Mouse (Mus musculus) liver, embryonic 16.5 days (tissue): Measurements from ENCODE around the gene Elmod3. TPM values are rescaled to one million over a fixed set of nuclear protein-coding genes. Genes with fewer than 3 reads are reported as not detected.

Experiments
- ATAC-seq: fragments of 200-750 bp; cut with Nextera tagmentation; 2 replicates; pipeline ENCODE4 v1.8.0; 2017; ENCODE audit warnings: low read depth, mild to moderate bottlenecking, moderate number of reproducible peaks, moderate library complexity
- H3K27ac ChIP-seq: fragments of 300-500 bp; sonication (generic); 2 replicates; pipeline ENCODE4 v1.5.1; 2014; ENCODE audit warnings: mild to moderate bottlenecking, low read length
- H3K27me3 ChIP-seq: fragments of 300-500 bp; sonication (generic); 2 replicates; pipeline ENCODE4 v1.6.1; 2014; ENCODE audit warnings: low read depth, low read length, mixed read lengths; ENCODE audit not compliant: control insufficient read depth, insufficient read depth
- H3K36me3 ChIP-seq: fragments of 300-500 bp; sonication (generic); 2 replicates; pipeline ENCODE4 v1.6.1; 2014; ENCODE audit warnings: mild to moderate bottlenecking; ENCODE audit not compliant: control insufficient read depth, insufficient read depth
- H3K4me1 ChIP-seq: fragments of 300-500 bp; sonication (generic); 2 replicates; pipeline ENCODE4 v1.6.1; 2014; ENCODE audit warnings: low read depth, low read length, mixed read lengths; ENCODE audit not compliant: control insufficient read depth
- H3K4me2 ChIP-seq: fragments of 300-500 bp; sonication (generic); 2 replicates; pipeline ENCODE4 v1.6.1; 2014; ENCODE audit warnings: low read depth, low read length, mixed read lengths
- H3K4me3 ChIP-seq: fragments of 300-500 bp; sonication (generic); 2 replicates; pipeline ENCODE4 v1.5.1; 2014; ENCODE audit warnings: low read depth, mild to moderate bottlenecking, low read length
- H3K9ac ChIP-seq: fragments of 300-500 bp; sonication (generic); 2 replicates; pipeline ENCODE4 v1.6.1; 2014; ENCODE audit warnings: low read depth, low read length
- H3K9me3 ChIP-seq: fragments of 300-500 bp; sonication (generic); replicated peaks from 2 replicates; pipeline ENCODE4 v1.6.1; 2016; ENCODE audit warnings: low read length; ENCODE audit not compliant: control insufficient read depth
- whole genome bisulfite sequencing: fragments of 180-500 bp; shearing (Covaris S2); extraction: QIAGEN DNeasy Blood & Tissue Kit; methylation state at CpG from one replicate; pipeline ENCODE4 v1.1.7; 2014; ENCODE audit not compliant: insufficient replicate concordance; 5-methylcytosine and 5-hydroxymethylcytosine counted together
- polyA plus RNA-seq: library from polyadenylated mRNA; unstranded; fragments of >200 nt; fragmentation: Nextera tagmentation; extraction: Ambion mirVana; gene quantifications from 2 replicates; pipeline ENCODE4 v1.2.1, GENCODE M21; 2015

Elmod3 gene
- polyA plus RNA-seq, result 4.5 and 4.7 TPM in 2 replicates

DNA sequence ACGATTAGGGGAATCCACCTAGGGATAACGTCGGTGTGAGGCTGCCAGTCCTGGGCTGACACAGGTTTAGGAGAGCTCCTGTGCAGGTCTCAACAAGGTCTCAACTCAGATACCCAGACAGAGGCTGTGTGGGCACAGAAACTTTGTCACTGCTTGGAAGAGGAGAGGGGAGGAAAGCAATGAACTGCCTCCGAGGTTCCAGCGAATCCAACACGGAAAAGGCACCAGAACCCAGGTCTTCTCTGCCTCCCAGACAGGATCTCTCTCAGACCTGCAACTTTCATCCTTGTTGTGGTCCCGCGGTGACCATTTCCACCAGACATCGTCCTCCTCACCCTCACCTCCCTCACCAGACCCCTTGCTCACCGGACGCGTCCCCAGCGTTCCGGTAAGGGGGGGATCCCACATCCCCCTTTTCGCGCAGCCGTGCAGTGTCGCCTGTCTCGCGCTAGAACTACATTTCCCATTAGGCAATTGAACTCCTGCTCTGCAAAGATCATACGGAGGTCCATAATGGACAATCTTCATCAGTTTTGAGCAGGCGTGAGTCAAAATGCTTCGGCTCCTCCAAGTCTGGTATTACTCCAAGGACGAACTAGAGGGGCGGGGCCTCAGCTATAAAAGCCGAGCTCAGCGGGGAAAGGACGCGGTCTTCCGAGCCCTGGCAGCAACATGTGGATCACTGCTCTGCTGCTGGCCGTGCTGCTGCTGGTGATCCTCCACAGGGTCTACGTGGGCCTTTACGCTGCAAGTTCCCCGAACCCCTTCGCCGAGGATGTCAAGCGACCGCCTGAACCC lies at the start of gene Elmod3, which contains the start of gene Retsat:
Gene Elmod3, minus strand, starts transcription at position 458 of the 798 bp plus-strand sequence.
Gene Retsat, plus strand, starts transcription at position 520 of the 798 bp plus-strand sequence.
- Histone ChIP-seq H3K36me3 (no peaks in the 10 kb centered on the region), H3K27ac (peak within 1 kb of the TSS; percentile 66), H3K9me3 (no peaks in the 10 kb centered on the region), H3K4me3 (peak within 1 kb of the TSS; percentile 70), H3K27me3 (no peaks in the 10 kb centered on the region), H3K4me2 (peak within 1 kb of the TSS; percentile 83), H3K9ac (peak within 1 kb of the TSS; percentile 73), H3K4me1 (peaks cover 18% of the 10 kb centered on the region)
- under 1% methylated on average over 38 of the region's 38 CpGs for WGBS
- ATAC-seq, result peak; percentile 86

- Histone ChIP-seq H3K27me3 (no peaks in the 10 kb centered on the region), H3K4me2 (no peak overlapping the region), H3K4me1 (no peaks in the 10 kb centered on the region), H3K27ac (no peak overlapping the region), H3K36me3 (no peaks in the 10 kb centered on the region), H3K9ac (no peak overlapping the region), H3K9me3 (no peaks in the 10 kb centered on the region), H3K4me3 (no peak overlapping the region)
- 56% methylated on average over 10 of the region's 10 CpGs for WGBS
- ATAC-seq, result no peak
Measured at GRCm38 (mm10) chr6:72647383-72647820, 49.2 kb upstream of the Elmod3 start.

DNA sequence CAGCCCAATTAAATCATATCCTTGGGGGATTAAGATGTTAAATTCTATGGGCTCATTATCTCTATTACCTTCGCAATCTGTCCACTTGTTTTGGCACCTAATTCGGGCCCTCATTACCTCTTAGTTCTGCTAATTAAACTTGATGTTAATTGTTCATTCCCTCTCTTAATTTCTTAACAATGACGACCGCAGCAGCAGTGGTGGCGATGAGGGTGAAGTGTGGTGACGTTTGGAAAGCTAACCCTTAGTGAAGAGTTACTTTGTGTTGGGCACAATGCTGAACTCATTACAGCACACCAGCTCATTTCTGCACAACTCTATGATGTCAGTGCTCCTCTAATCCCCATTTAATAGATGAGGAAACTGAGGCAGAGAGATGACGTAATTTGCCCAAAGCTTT lies 47.2 kb upstream of the Elmod3 start:
- ATAC-seq, result no peak

DNA sequence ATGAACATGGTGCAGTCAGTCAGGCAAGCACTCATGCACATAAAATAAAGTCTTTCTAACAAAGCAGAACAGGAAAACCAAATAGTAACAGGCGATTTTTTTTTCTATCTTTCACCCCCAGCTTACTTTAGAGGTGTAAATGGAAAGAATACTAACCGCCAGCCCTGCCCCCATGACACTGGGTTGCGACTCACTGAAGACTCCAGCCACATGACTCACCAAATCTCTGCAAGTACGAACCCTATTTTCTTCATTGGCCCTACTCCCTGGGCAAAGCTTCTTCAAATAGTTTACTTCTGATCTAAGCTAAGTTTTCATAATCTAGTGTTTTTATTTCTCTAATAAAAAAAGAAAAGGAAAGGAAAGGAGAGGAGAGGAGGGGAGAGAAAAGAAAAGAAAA lies 46.4 kb upstream of the Elmod3 start:
- ATAC-seq, result no peak
- Histone ChIP-seq H3K36me3 (no peaks in the 10 kb centered on the region), H3K9ac (no peak overlapping the region), H3K27me3 (no peaks in the 10 kb centered on the region), H3K9me3 (no peaks in the 10 kb centered on the region), H3K27ac (no peak overlapping the region), H3K4me3 (no peak overlapping the region), H3K4me1 (no peaks in the 10 kb centered on the region), H3K4me2 (no peak overlapping the region)
- 38% methylated on average over 4 of the region's 4 CpGs for WGBS

More for the DNA sequence above, 47.2 kb upstream of the Elmod3 start:
- Histone ChIP-seq H3K27ac (no peak overlapping the region), H3K27me3 (no peaks in the 10 kb centered on the region), H3K4me2 (no peak overlapping the region), H3K4me3 (no peak overlapping the region), H3K9ac (no peak overlapping the region), H3K9me3 (no peaks in the 10 kb centered on the region), H3K4me1 (no peaks in the 10 kb centered on the region), H3K36me3 (no peaks in the 10 kb centered on the region)
- whole genome bisulfite sequencing, result 69% methylated on average over 7 of the region's 7 CpGs

GRCm38 (mm10) chr6:72641218-72641954 lies 43.2 kb upstream of the Elmod3 start:
- Histone ChIP-seq H3K4me2 (no peak overlapping the region), H3K9me3 (no peaks in the 10 kb centered on the region), H3K9ac (no peak overlapping the region), H3K36me3 (no peaks in the 10 kb centered on the region), H3K4me3 (no peak overlapping the region), H3K27ac (no peak overlapping the region), H3K27me3 (no peaks in the 10 kb centered on the region), H3K4me1 (no peaks in the 10 kb centered on the region; the same call in 1 of the 2 replicates)
- 57% methylated on average over 18 of the region's 18 CpGs for WGBS
- ATAC-seq, result no peak

- Histone ChIP-seq H3K36me3 (no peaks in the 10 kb centered on the region), H3K27me3 (no peaks in the 10 kb centered on the region), H3K9ac (no peak overlapping the region), H3K27ac (no peak overlapping the region), H3K4me2 (no peak overlapping the region), H3K9me3 (no peaks in the 10 kb centered on the region), H3K4me1 (no peaks in the 10 kb centered on the region; the same call in none of the 2 replicates), H3K4me3 (no peak overlapping the region)
- ATAC-seq, result no peak
- WGBS, result 51% methylated on average over 3 of the region's 3 CpGs
Measured at GRCm38 (mm10) chr6:72636940-72637339, 38.7 kb upstream of the Elmod3 start.

DNA sequence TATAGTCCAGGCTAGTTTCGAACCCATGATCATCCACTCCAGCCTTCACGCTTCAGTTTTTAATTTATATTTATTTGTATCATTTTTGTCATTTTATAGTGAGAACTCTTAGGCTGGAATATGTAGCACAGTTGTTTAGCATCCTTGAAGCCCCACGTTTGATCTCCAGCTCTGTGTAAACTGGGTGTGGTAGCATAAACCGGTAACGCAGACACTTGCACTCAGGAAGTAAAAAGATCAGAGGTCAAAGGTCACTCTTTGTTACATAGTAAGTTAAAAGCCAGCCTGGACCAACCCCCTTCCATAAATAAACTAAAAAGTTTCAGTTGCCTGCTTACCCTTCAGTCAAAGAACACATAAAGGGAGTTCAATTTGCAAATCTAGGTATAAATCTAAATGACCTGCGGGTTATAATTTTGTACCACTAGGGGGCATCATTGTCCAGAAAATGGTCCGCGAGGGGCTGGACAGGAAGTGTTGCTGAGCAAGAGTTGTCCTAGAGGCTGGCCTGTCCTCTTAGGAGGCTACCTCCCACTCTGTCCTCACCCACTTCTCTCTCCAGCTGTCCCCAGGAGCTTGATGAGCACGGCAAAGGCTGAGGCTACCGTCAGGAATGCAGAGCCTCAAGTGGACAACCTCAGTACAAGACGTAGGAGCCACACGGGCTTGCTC lies 37.7 kb upstream of the Elmod3 start:
- Histone ChIP-seq H3K36me3 (no peaks in the 10 kb centered on the region), H3K9me3 (no peaks in the 10 kb centered on the region), H3K4me1 (no peaks in the 10 kb centered on the region; the same call in none of the 2 replicates), H3K27ac (no peak overlapping the region), H3K4me2 (no peak overlapping the region), H3K9ac (no peak overlapping the region), H3K27me3 (no peaks in the 10 kb centered on the region), H3K4me3 (no peak overlapping the region)
- 33% methylated on average over 12 of the region's 12 CpGs for WGBS
- 0 out of 2 replicates have a peak, but pooled peaks have one; percentile 28 for ATAC-seq

GRCm38 (mm10) chr6:72634311-72634710 lies 36.1 kb upstream of the Elmod3 start:
- WGBS, result 17% methylated on average over 10 of the region's 10 CpGs
- ATAC-seq, result no peak; the same call in 1 of the 2 replicates
- no peaks in the 10 kb centered on the region; the same call in none of the 2 replicates for H3K4me1 ChIP-seq
- no peaks in the 10 kb centered on the region for H3K27me3 ChIP-seq
- no peaks in the 10 kb centered on the region for H3K9me3 ChIP-seq
- H3K9ac ChIP-seq, result no peak overlapping the region
- no peak overlapping the region for H3K27ac ChIP-seq
- no peaks in the 10 kb centered on the region for H3K36me3 ChIP-seq
- H3K4me3 ChIP-seq, result no peak overlapping the region
- H3K4me2 ChIP-seq, result no peak overlapping the region
